Mouse (Mus musculus) E14TG2a.4 (cell line): Measurements from ENCODE around the gene Synj1.

ENCODE experiments used
- H3K27me3 ChIP-seq: 2 replicates; pipeline ENCODE4 v1.6.1; 2014; ENCODE audit warnings: low read length, control low read depth; ENCODE audit not compliant: insufficient read depth
- H3K36me3 ChIP-seq: 2 replicates; pipeline ENCODE4 v1.6.1; 2014; ENCODE audit warnings: low read length, control low read depth; ENCODE audit not compliant: insufficient read depth
- H3K4me1 ChIP-seq: replicated peaks from 2 replicates; pipeline ENCODE4 v1.6.1; 2014; ENCODE audit warnings: low read depth, low read length, control low read depth
- H3K4me3 ChIP-seq: replicated peaks from 2 replicates; pipeline ENCODE4 v1.5.1; 2014; ENCODE audit warnings: mild to moderate bottlenecking, low read length
- H3K9me3 ChIP-seq: 2 replicates; pipeline ENCODE4 v1.6.1; 2014; ENCODE audit warnings: low read length, control low read depth
- CTCF ChIP-seq: conservative IDR thresholded peaks from 2 replicates; pipeline ENCODE4 v1.5.1; 2014; ENCODE audit warnings: low read length
- NANOG ChIP-seq: IDR thresholded peaks from 2 replicates; pipeline ENCODE4 v1.6.1; 2014; ENCODE audit warnings: borderline replicate concordance, low read length, mixed read lengths
- POU5F1 ChIP-seq: IDR thresholded peaks from 2 replicates; pipeline ENCODE4 v1.6.1; 2014; ENCODE audit warnings: low read length, borderline replicate concordance

Gene Synj1

DNA sequence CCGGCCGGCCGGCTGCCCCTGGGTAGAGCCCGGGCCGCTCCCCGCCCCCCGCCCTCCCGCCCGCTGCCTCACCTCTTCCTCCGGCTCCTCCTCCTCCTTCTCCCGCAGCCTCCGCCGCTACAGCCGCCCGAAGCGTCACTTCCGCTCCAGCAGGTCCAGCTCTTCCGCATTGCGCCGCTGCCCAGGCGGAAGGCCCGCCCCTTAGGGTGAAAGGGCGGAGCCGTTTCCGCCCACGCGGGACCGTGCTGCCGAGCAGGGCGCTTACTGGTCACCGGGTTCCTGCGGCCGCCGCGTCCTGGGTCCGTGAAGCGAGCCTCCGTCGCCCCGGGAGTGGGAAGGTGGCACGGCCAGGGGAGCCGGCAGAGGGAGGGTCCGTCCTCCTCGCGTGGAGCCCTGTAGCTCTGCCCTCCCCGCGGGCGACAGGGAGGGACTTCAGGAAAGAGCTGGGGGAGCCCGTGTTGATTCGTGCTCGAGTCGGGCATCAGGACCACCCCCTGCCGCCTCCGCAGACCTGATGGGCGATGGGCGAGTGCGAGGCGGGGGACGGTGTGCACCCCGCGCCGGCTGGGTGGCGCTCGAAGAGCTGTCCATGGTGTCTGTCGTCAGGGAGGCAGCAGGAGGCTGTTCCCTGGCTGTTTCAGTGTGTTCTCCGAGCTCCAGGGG, at the start of gene Synj1:
Gene Synj1 (minus strand): TSS at position 288 of the 663 bp plus-strand sequence.
- Histone ChIP-seq H3K9me3 (no peaks in the 10 kb centered on the region), H3K27me3 (no peaks in the 10 kb centered on the region; the same call in 1 of the 2 replicates), H3K4me1 (peaks cover 26% of the 10 kb centered on the region), H3K4me3 (peak within 1 kb of the TSS; percentile 98), H3K36me3 (peaks cover 23% of the 10 kb centered on the region)
- no peak for TF ChIP-seq CTCF
- TF ChIP-seq POU5F1: no peak
- TF ChIP-seq NANOG: no peak

DNA sequence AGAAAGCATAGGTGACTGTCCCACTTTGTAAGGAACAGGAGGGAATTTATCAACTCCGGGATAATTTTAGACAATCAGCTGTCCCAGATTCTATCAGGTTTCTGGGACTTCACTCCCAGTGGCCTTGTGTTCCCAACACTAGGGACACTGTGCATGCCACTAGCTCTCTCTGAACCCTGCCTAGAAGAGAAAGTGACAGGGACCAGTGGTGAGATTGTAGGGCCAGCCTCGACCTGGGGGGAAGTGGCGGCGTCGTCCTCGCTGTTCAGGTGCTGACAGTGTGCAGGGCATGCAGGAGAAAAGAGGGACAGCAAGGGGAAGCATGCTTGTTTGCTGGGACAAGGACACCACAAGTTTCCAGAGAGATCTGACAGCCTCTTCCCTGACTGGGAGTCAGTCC, 46.6 kb upstream of the Synj1 start:
- TF ChIP-seq NANOG (no peak), CTCF (no peak), POU5F1 (no peak)
- no peaks in the 10 kb centered on the region for H3K36me3 ChIP-seq
- no peak overlapping the region for H3K4me3 ChIP-seq
- peaks cover 35% of the 10 kb centered on the region for H3K27me3 ChIP-seq
- no peaks in the 10 kb centered on the region for H3K9me3 ChIP-seq
- peaks cover 11% of the 10 kb centered on the region for H3K4me1 ChIP-seq

DNA sequence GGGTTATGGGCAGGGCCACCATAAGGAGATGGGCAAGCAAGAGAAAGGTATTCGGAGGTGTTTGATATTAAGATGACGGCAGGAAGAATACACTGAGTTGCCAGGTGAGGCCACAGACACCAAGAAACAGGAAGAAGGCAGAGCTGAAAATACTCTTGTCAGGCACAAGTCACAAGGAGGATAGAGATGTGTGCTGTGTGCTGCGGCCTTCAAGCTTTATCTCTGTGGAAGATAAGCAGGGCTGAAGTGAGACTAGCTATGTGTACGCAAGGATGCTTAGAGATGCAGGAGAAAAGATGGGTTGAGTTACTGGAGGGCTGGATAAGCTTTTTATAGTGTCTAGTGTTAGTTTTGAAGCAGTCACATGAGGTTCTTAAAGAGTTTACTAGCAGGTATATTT, 46.2 kb upstream of the Synj1 start:
- peaks cover 11% of the 10 kb centered on the region for H3K4me1 ChIP-seq
- H3K27me3 ChIP-seq: peaks cover 35% of the 10 kb centered on the region
- no peaks in the 10 kb centered on the region for H3K36me3 ChIP-seq
- TF ChIP-seq NANOG: no peak
- no peak for TF ChIP-seq CTCF
- no peak for TF ChIP-seq POU5F1
- no peak overlapping the region for H3K4me3 ChIP-seq
- H3K9me3 ChIP-seq: no peaks in the 10 kb centered on the region

DNA sequence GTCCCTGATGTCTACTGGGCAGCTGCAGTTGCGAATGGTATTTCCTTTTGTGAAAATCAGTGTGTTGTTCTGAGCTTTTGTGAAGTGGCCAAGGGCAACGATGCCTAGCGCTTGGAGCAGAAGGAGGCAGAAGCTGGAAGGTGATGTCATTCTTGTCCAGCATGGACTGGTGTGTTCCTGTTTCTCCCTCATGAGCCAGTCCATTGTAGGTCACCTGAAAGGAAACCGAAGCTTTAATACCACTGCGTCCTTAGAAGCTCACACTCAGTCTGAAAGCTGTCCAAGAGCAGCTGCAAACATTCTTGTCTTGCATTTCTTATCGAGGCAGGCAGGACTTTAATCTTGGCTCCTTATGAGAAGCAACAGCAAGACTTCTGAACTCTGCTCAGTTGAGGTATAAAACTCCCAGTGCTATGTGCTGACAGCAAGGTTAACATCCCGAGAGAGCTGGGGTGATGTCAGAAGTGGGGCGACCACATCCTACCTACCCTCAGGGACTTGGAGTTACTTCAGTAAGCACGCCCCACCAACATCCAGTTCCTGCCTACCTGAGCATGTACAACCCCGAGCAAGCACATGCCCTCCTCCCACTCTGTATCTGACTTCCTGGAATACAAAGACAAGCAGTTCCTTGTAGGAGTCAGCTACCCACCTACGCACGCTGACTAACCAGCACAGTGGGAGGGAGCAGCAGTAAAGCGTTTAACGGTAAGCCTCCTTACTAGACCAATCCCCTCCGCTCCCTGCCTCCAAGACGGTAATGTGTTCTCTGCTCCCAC, 45.1 kb upstream of the Synj1 start:
- no peak for TF ChIP-seq POU5F1
- TF ChIP-seq CTCF: no peak
- no peak for TF ChIP-seq NANOG

DNA sequence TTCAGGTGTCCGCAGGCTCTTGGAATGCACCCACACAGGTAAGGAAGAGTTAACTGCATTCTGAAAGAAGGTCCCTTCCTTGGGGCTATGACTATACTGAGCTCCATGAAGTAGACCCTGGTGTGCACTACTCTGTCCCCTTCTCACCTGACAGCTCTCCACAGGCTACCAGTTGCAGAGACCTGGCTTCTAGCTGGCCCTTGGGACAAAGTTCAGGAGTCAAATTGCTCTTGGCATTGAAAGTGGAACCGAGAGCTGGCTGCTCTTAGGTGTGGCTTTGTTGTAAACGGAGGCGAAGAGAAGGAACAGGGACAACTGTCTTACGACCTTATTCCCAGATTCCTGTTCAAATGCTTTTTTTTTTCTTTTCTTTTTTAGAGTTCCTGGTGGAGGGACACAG, 44.0 kb upstream of the Synj1 start:
- peaks cover 11% of the 10 kb centered on the region for H3K4me1 ChIP-seq
- TF ChIP-seq POU5F1 (no peak), NANOG (no peak), CTCF (no peak)
- no peaks in the 10 kb centered on the region for H3K9me3 ChIP-seq
- H3K4me3 ChIP-seq: no peak overlapping the region
- H3K27me3 ChIP-seq: peaks cover 31% of the 10 kb centered on the region
- H3K36me3 ChIP-seq: no peaks in the 10 kb centered on the region

More for the DNA sequence above, 45.1 kb upstream of the Synj1 start:
- Histone ChIP-seq H3K36me3 (no peaks in the 10 kb centered on the region), H3K9me3 (no peaks in the 10 kb centered on the region), H3K27me3 (peaks cover 31% of the 10 kb centered on the region), H3K4me1 (peaks cover 11% of the 10 kb centered on the region), H3K4me3 (no peak overlapping the region)

DNA sequence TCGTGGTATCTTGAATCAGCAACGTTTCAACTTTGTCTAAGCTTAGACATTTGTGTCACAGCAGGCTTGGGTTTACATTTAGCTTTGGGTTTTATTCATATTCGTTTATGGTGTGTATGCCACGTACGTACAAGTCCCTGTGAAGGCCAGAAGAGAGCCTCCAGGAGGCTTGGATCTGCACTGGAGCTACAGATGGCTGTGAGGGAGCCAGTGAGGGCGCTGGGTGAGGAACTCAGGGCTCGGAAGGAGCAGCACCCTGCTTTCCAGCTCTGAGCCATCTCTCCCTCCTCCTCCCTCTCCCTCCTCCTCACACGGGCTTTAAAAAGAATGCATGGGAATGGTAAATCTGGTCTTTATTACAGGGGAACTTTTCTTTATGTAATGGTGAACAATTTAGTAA, 42.5 kb upstream of the Synj1 start:
- Histone ChIP-seq H3K4me1 (peaks cover 14% of the 10 kb centered on the region), H3K4me3 (no peak overlapping the region), H3K27me3 (peaks cover 20% of the 10 kb centered on the region; the same call in 1 of the 2 replicates), H3K36me3 (no peaks in the 10 kb centered on the region), H3K9me3 (no peaks in the 10 kb centered on the region)
- no peak for TF ChIP-seq CTCF
- no peak for TF ChIP-seq NANOG
- no peak for TF ChIP-seq POU5F1

DNA sequence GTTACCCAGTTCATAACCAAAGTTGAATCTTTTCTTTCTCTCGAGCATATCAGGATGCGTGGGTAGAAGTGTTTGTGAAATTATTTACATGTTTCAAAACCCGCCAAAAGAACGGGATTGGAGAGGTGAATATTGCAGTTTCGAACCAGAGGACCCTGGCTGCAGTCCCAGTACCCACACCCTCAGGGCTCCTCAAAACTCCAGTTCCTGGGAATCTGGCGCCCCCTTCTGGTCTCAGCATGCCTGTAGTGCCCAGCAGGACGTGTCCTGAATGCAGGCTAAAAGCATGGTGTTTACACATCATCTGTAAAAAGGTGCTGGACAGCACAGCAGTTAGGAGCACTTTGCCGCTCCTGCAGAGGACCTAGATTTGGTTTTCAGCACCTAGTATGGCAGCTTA, 34.4 kb upstream of the Synj1 start:
- H3K4me3 ChIP-seq: peak overlapping the region; percentile 91; the same call in 1 of the 2 replicates
- no peaks in the 10 kb centered on the region for H3K27me3 ChIP-seq
- H3K36me3 ChIP-seq: peaks cover 16% of the 10 kb centered on the region
- no peaks in the 10 kb centered on the region for H3K9me3 ChIP-seq
- H3K4me1 ChIP-seq: peaks cover 38% of the 10 kb centered on the region
- TF ChIP-seq CTCF (peak; percentile 73), NANOG (no peak), POU5F1 (no peak)

DNA sequence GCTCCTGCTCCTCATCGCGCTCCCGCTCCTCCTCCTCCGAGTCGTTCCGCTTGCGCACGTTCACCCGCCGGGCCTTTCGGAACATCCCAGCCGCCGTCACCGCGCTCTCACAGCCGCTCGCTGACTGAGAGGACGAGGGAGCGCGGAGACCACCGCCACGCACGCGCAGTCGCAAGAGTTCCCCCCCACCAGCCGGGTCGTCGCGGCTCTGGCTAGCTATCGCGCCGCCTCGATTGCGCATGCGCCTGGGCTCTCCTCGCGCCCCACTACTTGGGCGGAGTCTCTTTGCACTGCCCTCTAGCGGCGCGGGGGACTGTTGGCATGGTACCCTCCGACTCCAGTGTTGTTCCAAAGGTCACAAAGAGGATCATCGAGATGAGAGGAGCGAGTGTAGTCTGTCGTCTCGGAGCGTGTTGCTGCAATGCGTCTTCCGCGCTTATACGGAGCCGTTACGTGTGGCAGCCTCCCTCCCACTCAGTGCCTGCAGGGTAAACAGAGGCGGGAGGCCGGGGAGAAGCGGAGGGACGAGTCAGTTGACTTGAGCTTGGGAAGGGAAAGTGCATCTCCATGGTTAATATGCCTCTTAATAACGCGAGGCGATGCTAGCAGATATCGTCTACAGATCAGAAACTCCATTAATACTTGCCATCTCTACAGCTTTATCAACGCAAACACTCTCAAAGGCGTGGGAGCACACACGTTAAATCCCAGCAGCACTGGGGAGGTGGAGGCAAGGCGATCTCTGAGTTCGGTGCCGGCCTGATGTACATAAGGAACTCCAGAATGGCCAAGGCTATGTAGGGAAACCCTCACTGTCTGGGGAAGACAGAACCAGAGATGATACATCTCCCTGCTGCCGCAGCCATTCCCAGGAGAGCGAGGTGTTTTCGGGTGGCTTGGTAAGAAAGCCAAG, 33.4 kb upstream of the Synj1 start, which contains the start of gene Paxbp1:
Gene Paxbp1 (minus strand): TSS at position 274 of the 913 bp plus-strand sequence.
- H3K9me3 ChIP-seq: no peaks in the 10 kb centered on the region
- peaks cover 22% of the 10 kb centered on the region for H3K36me3 ChIP-seq
- peaks cover 39% of the 10 kb centered on the region for H3K4me1 ChIP-seq
- peak within 1 kb of the TSS; percentile 91 for H3K4me3 ChIP-seq
- TF ChIP-seq NANOG (no peak), POU5F1 (no peak), CTCF (no peak)
- no peaks in the 10 kb centered on the region for H3K27me3 ChIP-seq
